In the genomic region with DNA sequence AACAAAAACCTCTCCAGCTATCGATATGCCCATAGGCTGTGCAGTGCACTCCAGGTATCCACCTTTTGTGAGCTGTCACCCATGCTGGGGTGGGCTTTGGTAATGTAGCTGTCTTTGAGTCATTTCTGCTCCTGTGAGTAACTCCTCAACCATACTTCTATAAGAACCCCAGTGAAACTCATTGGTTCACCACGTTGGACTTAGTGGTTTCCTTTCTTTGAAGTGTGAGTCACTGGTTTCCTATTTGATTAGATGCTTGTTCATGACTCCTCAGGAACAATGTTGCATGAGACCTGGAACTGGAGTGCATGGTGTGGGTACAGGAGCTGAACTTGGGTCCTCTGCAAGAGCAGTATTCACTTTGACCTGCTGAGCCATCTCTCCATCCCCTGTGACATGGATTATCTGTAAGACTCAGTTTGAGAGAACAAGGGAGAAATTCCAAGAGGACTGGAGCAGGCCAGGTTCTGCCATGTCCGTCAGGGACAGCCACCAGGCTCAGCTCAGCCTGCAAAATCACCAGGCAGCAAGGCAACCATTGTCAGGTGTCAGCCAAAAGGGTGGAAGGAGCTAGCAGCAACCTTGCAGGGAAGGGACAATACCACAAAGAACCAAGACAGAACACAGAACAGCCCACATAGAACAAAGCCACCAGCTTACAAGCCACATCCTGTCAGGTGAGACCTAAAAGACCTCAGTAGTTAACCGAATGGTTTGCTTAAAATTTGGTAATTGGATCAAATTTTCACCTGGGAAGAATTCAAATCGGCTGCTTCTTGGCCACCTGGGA, we compare ENCODE assay signal across 1 mouse cellular context.
TF ChIP-seq lines count a peak whose summit lies in the region.

No protein-coding gene starts in this region.

TF ChIP-seq in myocyte, 11 proteins besides CTCF, POLR2A, EP300 and RAD21 (continued from another document):
- TF ChIP-seq CEBPB (IDR thresholded peaks at IDR 0.05; ENCODE audit: insufficient read depth, poor library complexity, severe bottlenecking) (no peak), MYOG (IDR thresholded peaks at IDR 0.05; ENCODE audit: control insufficient read depth in 1 of 3, insufficient read depth in 1 of 3, insufficient read length in 2 of 3, low read depth in 2 of 3) (no peak)
